Comparison of ENCODE assay signal across 7 mouse cellular contexts in genomic region chr10:126979121-126979635, GRCm38 (mm10). TPM values are rescaled to one million over a fixed set of nuclear protein-coding genes. Genes with fewer than 3 reads are reported as not detected.
DNase-seq lines count a peak whose midpoint lies in the region; ATAC-seq and TF ChIP-seq lines count a peak whose summit lies in the region.

No protein-coding gene starts in this region.

- TF ChIP-seq POLR2A in CH12.LX (IDR thresholded peaks at IDR 0.05; ENCODE audit: low read depth, low read length) = peak; percentile 20; the same call in 1 of the 2 replicates

- peaks cover 23% of the 10 kb centered on the region for H3K79me2 ChIP-seq in CH12.LX (replicated peaks; ENCODE audit: control insufficient read depth, extremely low read depth, insufficient read depth, poor library complexity, severe bottlenecking)

- H3K9ac ChIP-seq in CH12.LX (ENCODE audit: insufficient read depth, low read depth) = peak overlapping the region; percentile 83
- H3K9ac ChIP-seq in embryonic facial prominence, embryonic 13.5 days = peak overlapping the region; percentile 99
- H3K9ac ChIP-seq in heart, postnatal 0 days (replicated peaks; ENCODE audit: low read depth, low read length) = peak overlapping the region; percentile 100
- peak overlapping the region; percentile 99 for H3K9ac ChIP-seq in stomach, embryonic 16.5 days (ENCODE audit: low read length)

- peaks cover 25% of the 10 kb centered on the region for H3K27me3 ChIP-seq in CH12.LX (replicated peaks)
- no peaks in the 10 kb centered on the region for H3K27me3 ChIP-seq in embryonic facial prominence, embryonic 13.5 days
- H3K27me3 ChIP-seq in heart, postnatal 0 days (ENCODE audit: control insufficient read depth, insufficient read depth, low read length) = no peaks in the 10 kb centered on the region
- H3K27me3 ChIP-seq in megakaryocyte, embryonic 14.5 days (replicated peaks) = peaks cover 11% of the 10 kb centered on the region
- no peaks in the 10 kb centered on the region for H3K27me3 ChIP-seq in stomach, embryonic 16.5 days (ENCODE audit: control insufficient read depth, insufficient read depth, low read length)

- dilution Hi-C loops in CH12.LX (cut with MboI; ENCODE audit: extremely low pct_ligation_motif_present, extremely low pct_unique_long_range_greater_than_20kb, low sequenced_read_pairs) = no loop called here

- no peak overlapping the region; the same call in 1 of the 2 replicates for H3K27ac ChIP-seq in CH12.LX (ENCODE audit: insufficient read depth, low read depth)
- peak overlapping the region; percentile 100 for H3K27ac ChIP-seq in embryonic facial prominence, embryonic 13.5 days
- H3K27ac ChIP-seq in heart, postnatal 0 days (ENCODE audit: low read depth) = peak overlapping the region; percentile 100
- peak overlapping the region; percentile 100 for H3K27ac ChIP-seq in stomach, embryonic 16.5 days (ENCODE audit: low read length)

- WGBS in embryonic facial prominence, embryonic 13.5 days = under 1% methylated on average over 53 of the region's 62 CpGs
- 0% methylated on average over 15 of the region's 62 CpGs for WGBS in heart, postnatal 0 days
- WGBS in stomach, embryonic 16.5 days = under 1% methylated on average over 44 of the region's 62 CpGs

- no peak for TF ChIP-seq CTCF in CH12.LX (conservative IDR thresholded peaks at IDR 0.05 in 1 of 2, IDR thresholded peaks at IDR 0.05 in 1 of 2; ENCODE audit: low read depth in 2 of 2, low read length in 2 of 2)
- TF ChIP-seq CTCF in heart, postnatal 0 days (IDR thresholded peaks at IDR 0.05; ENCODE audit: low read depth) = no peak

- peaks cover 3 to 15% of the 10 kb centered on the region in 2 experiments for H3K36me3 ChIP-seq in CH12.LX (replicated peaks in 1 of 2; ENCODE audit: control insufficient read depth in 1 of 2, insufficient read depth in 1 of 2, low read length in 1 of 2)
- H3K36me3 ChIP-seq in embryonic facial prominence, embryonic 13.5 days = peaks cover 6% of the 10 kb centered on the region; the same call in 1 of the 2 replicates
- no peaks in the 10 kb centered on the region for H3K36me3 ChIP-seq in heart, postnatal 0 days (replicated peaks; ENCODE audit: control insufficient read depth, insufficient read depth, low read length)
- H3K36me3 ChIP-seq in megakaryocyte, embryonic 14.5 days (replicated peaks; ENCODE audit: low read length) = peaks cover 37% of the 10 kb centered on the region
- H3K36me3 ChIP-seq in stomach, embryonic 16.5 days (ENCODE audit: control insufficient read depth, insufficient read depth, low read length) = no peaks in the 10 kb centered on the region

- peaks cover 10 to 33% of the 10 kb centered on the region in 2 experiments for H3K4me1 ChIP-seq in CH12.LX (ENCODE audit: control insufficient read depth in 1 of 2, insufficient read depth in 2 of 2)
- H3K4me1 ChIP-seq in embryonic facial prominence, embryonic 13.5 days = peaks cover 43% of the 10 kb centered on the region
- peaks cover 34% of the 10 kb centered on the region for H3K4me1 ChIP-seq in heart, postnatal 0 days (ENCODE audit: control insufficient read depth, insufficient read depth)
- peaks cover 55% of the 10 kb centered on the region for H3K4me1 ChIP-seq in megakaryocyte, embryonic 14.5 days
- H3K4me1 ChIP-seq in stomach, embryonic 16.5 days (ENCODE audit: control insufficient read depth, insufficient read depth, low read length) = peaks cover 55% of the 10 kb centered on the region

- H3K4me2 ChIP-seq in CH12.LX (ENCODE audit: insufficient read depth, low read depth, poor library complexity, severe bottlenecking) = peak overlapping the region; percentile 69; the same call in 1 of the 2 replicates
- H3K4me2 ChIP-seq in embryonic facial prominence, embryonic 13.5 days = peak overlapping the region; percentile 99
- H3K4me2 ChIP-seq in heart, postnatal 0 days (ENCODE audit: low read depth, low read length) = peak overlapping the region; percentile 74
- peak overlapping the region; percentile 96 for H3K4me2 ChIP-seq in stomach, embryonic 16.5 days (ENCODE audit: low read depth, low read length)

- DNase-seq in CH12.LX (ENCODE audit: extremely low read depth) (no peak), NIH3T3 (ENCODE audit: low read depth) (peak; percentile 43)
- DNase-seq in heart, postnatal 0 days (ENCODE audit: low spot score) = no peak
- DNase-seq in kidney, postnatal 36 days = peak; percentile 71 to 91

- ATAC-seq in embryonic facial prominence, embryonic 13.5 days (ENCODE audit: insufficient number of reproducible peaks, insufficient read depth, low FRiP score, low TSS enrichment, low read depth) = 0 out of 2 replicates have a peak, but pooled peaks have one; percentile 0
- ATAC-seq in heart, postnatal 0 days (ENCODE audit: insufficient read depth, low read depth) = peak; percentile 14
- peak; percentile 2; the same call in 1 of the 2 replicates for ATAC-seq in stomach, embryonic 16.5 days (ENCODE audit: insufficient read depth, low FRiP score)

- no peak for TF ChIP-seq EP300 in CH12.LX (IDR thresholded peaks at IDR 0.05; ENCODE audit: low read length)
- no peak for TF ChIP-seq EP300 in heart, postnatal 0 days (IDR thresholded peaks at IDR 0.05; ENCODE audit: low read depth)

- no peaks in the 10 kb centered on the region for H3K9me3 ChIP-seq in CH12.LX (replicated peaks; ENCODE audit: low read length)
- no peaks in the 10 kb centered on the region for H3K9me3 ChIP-seq in embryonic facial prominence, embryonic 13.5 days
- no peaks in the 10 kb centered on the region for H3K9me3 ChIP-seq in heart, postnatal 0 days (replicated peaks; ENCODE audit: control insufficient read depth, low read length)
- no peaks in the 10 kb centered on the region for H3K9me3 ChIP-seq in megakaryocyte, embryonic 14.5 days
- H3K9me3 ChIP-seq in stomach, embryonic 16.5 days (replicated peaks; ENCODE audit: control insufficient read depth, low read length) = no peaks in the 10 kb centered on the region

- TF ChIP-seq RAD21 in CH12.LX (IDR thresholded peaks at IDR 0.05; ENCODE audit: low read depth, low read length) = no peak

- H3K4me3 ChIP-seq in CH12.LX (replicated peaks in 1 of 3; ENCODE audit: low read depth in 2 of 3, low read length in 2 of 3, poor library complexity in 1 of 3) = peak overlapping the region; percentile 64 to 82 (median 80)
- peak overlapping the region; percentile 95 for H3K4me3 ChIP-seq in embryonic facial prominence, embryonic 13.5 days
- peak overlapping the region; percentile 88 for H3K4me3 ChIP-seq in heart, postnatal 0 days (ENCODE audit: low read depth, low read length)
- peak overlapping the region; percentile 94 for H3K4me3 ChIP-seq in megakaryocyte, embryonic 14.5 days (replicated peaks)
- H3K4me3 ChIP-seq in stomach, embryonic 16.5 days (replicated peaks; ENCODE audit: low read length) = peak overlapping the region; percentile 90

- in situ Hi-C loops in CH12.LX (cut with MboI; ENCODE audit: low pct_ligation_motif_present, low pct_unique_long_range_greater_than_20kb, low sequenced_read_pairs) = no loop called here

TF ChIP-seq in CH12.LX, 34 proteins besides CTCF, POLR2A, EP300 and RAD21:
- TF ChIP-seq MXI1 (IDR thresholded peaks at IDR 0.05; ENCODE audit: low read depth, low read length) (no peak), ZC3H11A (IDR thresholded peaks at IDR 0.05; ENCODE audit: low read depth, low read length) (no peak), ZMIZ1 (IDR thresholded peaks at IDR 0.05; ENCODE audit: low read depth, low read length) (no peak), CHD2 (IDR thresholded peaks at IDR 0.05; ENCODE audit: low read length) (0 out of 2 replicates have a peak, but pooled peaks have one; percentile 24), USF1 (IDR thresholded peaks at IDR 0.05; ENCODE audit: low read depth, low read length) (no peak), JUND (conservative IDR thresholded peaks at IDR 0.05; ENCODE audit: low read depth, low read length) (no peak), SIN3A (IDR thresholded peaks at IDR 0.05; ENCODE audit: low read length) (peak; percentile 6; the same call in 1 of the 2 replicates)

RNA-seq across cellular contexts. Expression of gene Ctdsp2, which starts 0.7 kb away (rescaled TPM):
- 13.2 and 20.2 TPM in 2 replicates for total RNA-seq in CH12.LX (2012; rRNA removed)
- 7.5 and 8.9 TPM in 2 replicates for total RNA-seq in CH12.LX (2014; rRNA removed)
- 17.7 and 21.9 TPM in 2 replicates for polyA plus RNA-seq in CH12.LX (2012; ENCODE audit: insufficient read length, low read depth)
- 84.8 and 87.4 TPM in 2 replicates for polyA plus RNA-seq in embryonic facial prominence, embryonic 13.5 days (2015; fragmentation: Nextera tagmentation; extraction: Ambion mirVana)
- 137 and 155 TPM in 2 replicates for total RNA-seq in heart, postnatal 0 days (2014; rRNA removed; ENCODE audit: low replicate concordance)
- polyA plus RNA-seq in heart, postnatal 0 days (2015; fragmentation: Nextera tagmentation; extraction: Ambion mirVana) = 26.4 and 27.4 TPM in 2 replicates
- 27.8 and 40.9 TPM in 2 replicates for polyA plus RNA-seq in megakaryocyte, embryonic 14.5 days (2012; ENCODE audit: insufficient read depth, low replicate concordance)
- polyA plus RNA-seq in stomach, embryonic 16.5 days (2015; fragmentation: Nextera tagmentation; extraction: Ambion mirVana) = 49.4 and 53.4 TPM in 2 replicates

RNA-seq across cellular contexts. Expression of gene Avil, which starts 21.3 kb away (rescaled TPM):
- total RNA-seq in CH12.LX (2012; rRNA removed) = 2.1 and 2.7 TPM in 2 replicates
- 8.2 and 9.9 TPM in 2 replicates for total RNA-seq in CH12.LX (2014; rRNA removed)
- 18.8 and 20.0 TPM in 2 replicates for polyA plus RNA-seq in CH12.LX (2012; ENCODE audit: insufficient read length, low read depth)
- 0.58 and 0.97 TPM in 2 replicates for polyA plus RNA-seq in embryonic facial prominence, embryonic 13.5 days (2015; fragmentation: Nextera tagmentation; extraction: Ambion mirVana)
- total RNA-seq in heart, postnatal 0 days (2014; rRNA removed; ENCODE audit: low replicate concordance) = 0.04 and 1.9 TPM in 2 replicates
- polyA plus RNA-seq in heart, postnatal 0 days (2015; fragmentation: Nextera tagmentation; extraction: Ambion mirVana) = 0.07 and 0.11 TPM in 2 replicates
- 0.70 TPM in 1 of 2 replicates, not detected in the other for polyA plus RNA-seq in megakaryocyte, embryonic 14.5 days (2012; ENCODE audit: insufficient read depth, low replicate concordance)
- 1.0 and 1.9 TPM in 2 replicates for polyA plus RNA-seq in stomach, embryonic 16.5 days (2015; fragmentation: Nextera tagmentation; extraction: Ambion mirVana)

RNA-seq across cellular contexts. Expression of gene Tsfm, which starts 51.5 kb away (rescaled TPM):
- total RNA-seq in CH12.LX (2012; rRNA removed) (72.0 and 78.0 TPM in 2 replicates), CH12.LX (2014; rRNA removed) (88.9 and 93.9 TPM in 2 replicates)
- polyA plus RNA-seq in CH12.LX (2012; ENCODE audit: insufficient read length, low read depth) = 53.0 and 53.2 TPM in 2 replicates
- polyA plus RNA-seq in embryonic facial prominence, embryonic 13.5 days (2015; fragmentation: Nextera tagmentation; extraction: Ambion mirVana) = 78.2 and 84.5 TPM in 2 replicates
- 81.3 and 82.5 TPM in 2 replicates for total RNA-seq in heart, postnatal 0 days (2014; rRNA removed; ENCODE audit: low replicate concordance)
- 94.6 and 96.8 TPM in 2 replicates for polyA plus RNA-seq in heart, postnatal 0 days (2015; fragmentation: Nextera tagmentation; extraction: Ambion mirVana)
- 19.8 and 35.4 TPM in 2 replicates for polyA plus RNA-seq in megakaryocyte, embryonic 14.5 days (2012; ENCODE audit: insufficient read depth, low replicate concordance)
- 80.4 and 80.6 TPM in 2 replicates for polyA plus RNA-seq in stomach, embryonic 16.5 days (2015; fragmentation: Nextera tagmentation; extraction: Ambion mirVana)

Comparison
In these comparisons a context has a peak if more than half of its experiments do, and no peak if none do; other contexts are left out.
1. DNase-seq: peak in NIH3T3 (single experiment) and kidney, postnatal 36 days (2 of 2); none in CH12.LX (single experiment) and heart, postnatal 0 days (single experiment).
2. Peak in every context shown above with its lines, with median percentiles within 50 percentile points of each other: H3K4me2 ChIP-seq, H3K4me3 ChIP-seq, H3K9ac ChIP-seq and ATAC-seq.